Mouse (Mus musculus): Measurements from ENCODE around the gene Klhdc7a. TPM values are rescaled to one million over a fixed set of nuclear protein-coding genes. Genes with fewer than 3 reads are reported as not detected.

Klhdc7a gene
- polyA plus RNA-seq, 1 experiment, result 1.6 TPM

DNA sequence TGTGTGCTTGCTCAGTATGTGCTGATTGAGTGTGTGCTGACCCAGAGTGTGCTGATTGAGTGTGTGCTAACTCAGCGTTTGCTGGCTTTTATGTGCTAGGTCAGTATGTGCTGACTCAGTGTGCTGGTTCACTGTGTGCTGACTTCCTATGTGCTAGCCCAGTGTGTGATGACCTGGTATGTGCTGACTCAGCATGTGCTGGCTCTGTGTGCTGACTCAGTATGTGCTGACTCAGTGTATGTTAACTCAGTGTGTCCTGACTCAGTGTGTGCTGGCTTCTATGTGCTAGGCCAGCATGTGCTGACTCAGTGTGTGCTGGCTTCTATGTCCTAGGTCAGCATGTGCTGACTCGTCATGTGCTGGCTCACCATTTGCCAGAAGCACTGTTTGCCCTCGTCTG is 32.3 kb downstream of the Klhdc7a start:
- Histone ChIP-seq H3K4me1 (ENCODE audit: control insufficient read depth, insufficient read depth, low read length) (no peaks in the 10 kb centered on the region), H3K4me3 (ENCODE audit: low read depth, low read length) (no peak overlapping the region), H3K27ac (ENCODE audit: insufficient read depth, low read length) (no peak overlapping the region), H3K9me3 (replicated peaks; ENCODE audit: control insufficient read depth, insufficient read depth, low read length, poor library complexity, severe bottlenecking) (no peaks in the 10 kb centered on the region), H3K36me3 (ENCODE audit: control insufficient read depth, insufficient read depth, low read length, poor library complexity, severe bottlenecking) (no peaks in the 10 kb centered on the region), H3K9ac (ENCODE audit: low read depth, poor library complexity, severe bottlenecking) (no peak overlapping the region), H3K27me3 (ENCODE audit: control insufficient read depth, insufficient read depth, low read length, poor library complexity, severe bottlenecking) (no peaks in the 10 kb centered on the region)
- TF ChIP-seq EP300 (IDR thresholded peaks at IDR 0.05; ENCODE audit: insufficient read depth, low read depth, low read length) (no peak), CTCF (IDR thresholded peaks at IDR 0.05; ENCODE audit: low read depth, low read length) (no peak), POLR2A (IDR thresholded peaks at IDR 0.05; ENCODE audit: insufficient read depth, low read length) (no peak)

DNA sequence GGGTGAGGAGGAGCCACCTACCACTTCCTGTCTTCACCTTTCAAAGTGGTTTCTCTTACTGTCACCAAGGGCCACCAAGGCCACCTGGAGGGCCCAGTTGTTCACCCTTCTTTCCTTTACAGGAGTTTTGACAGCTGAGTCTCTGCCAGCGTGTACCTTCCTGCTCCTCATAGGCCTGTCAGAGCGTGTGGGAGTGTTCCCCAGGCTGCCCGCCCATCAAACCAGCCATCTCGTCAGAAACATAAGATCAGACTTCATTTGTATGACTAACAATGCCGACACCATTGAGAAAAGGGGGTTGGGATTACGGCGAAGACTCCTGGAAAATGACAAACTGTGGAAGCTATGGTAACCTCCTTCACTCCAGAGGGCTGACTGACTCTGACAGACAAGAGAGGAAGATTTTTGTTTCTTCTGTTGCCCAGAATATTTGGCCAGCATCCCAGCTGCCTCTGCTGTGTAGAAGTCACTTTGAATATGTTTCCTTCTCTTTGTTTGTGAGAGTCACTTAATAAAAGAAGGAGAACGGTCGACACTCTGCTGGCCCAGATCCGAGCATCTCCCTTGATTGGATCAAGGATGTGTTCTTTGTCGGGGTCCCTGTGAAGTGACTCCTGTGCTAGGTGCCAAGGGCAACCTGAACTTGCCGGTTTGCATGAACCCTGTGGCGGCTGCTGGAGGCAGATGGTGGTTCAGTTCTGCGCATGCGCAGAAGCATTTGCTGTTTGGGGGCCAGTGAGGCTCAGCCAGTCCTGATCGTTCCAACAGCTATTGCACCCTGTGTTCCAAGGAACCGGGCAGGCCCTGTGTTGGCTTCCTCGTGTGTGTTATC is 34.6 kb downstream of the Klhdc7a start:
- no peaks in the 10 kb centered on the region for H3K27me3 ChIP-seq (ENCODE audit: control insufficient read depth, insufficient read depth, low read length, poor library complexity, severe bottlenecking)
- no peak overlapping the region for H3K4me3 ChIP-seq (ENCODE audit: low read depth, low read length)
- H3K36me3 ChIP-seq (ENCODE audit: control insufficient read depth, insufficient read depth, low read length, poor library complexity, severe bottlenecking), result no peaks in the 10 kb centered on the region
- H3K9me3 ChIP-seq (replicated peaks; ENCODE audit: control insufficient read depth, insufficient read depth, low read length, poor library complexity, severe bottlenecking), result no peaks in the 10 kb centered on the region
- no peak overlapping the region for H3K27ac ChIP-seq (ENCODE audit: insufficient read depth, low read length)
- no peaks in the 10 kb centered on the region for H3K4me1 ChIP-seq (ENCODE audit: control insufficient read depth, insufficient read depth, low read length)
- TF ChIP-seq POLR2A (IDR thresholded peaks at IDR 0.05; ENCODE audit: insufficient read depth, low read length) (no peak), EP300 (IDR thresholded peaks at IDR 0.05; ENCODE audit: insufficient read depth, low read depth, low read length) (no peak), CTCF (IDR thresholded peaks at IDR 0.05; ENCODE audit: low read depth, low read length) (no peak)
- H3K9ac ChIP-seq (ENCODE audit: low read depth, poor library complexity, severe bottlenecking), result no peak overlapping the region

DNA sequence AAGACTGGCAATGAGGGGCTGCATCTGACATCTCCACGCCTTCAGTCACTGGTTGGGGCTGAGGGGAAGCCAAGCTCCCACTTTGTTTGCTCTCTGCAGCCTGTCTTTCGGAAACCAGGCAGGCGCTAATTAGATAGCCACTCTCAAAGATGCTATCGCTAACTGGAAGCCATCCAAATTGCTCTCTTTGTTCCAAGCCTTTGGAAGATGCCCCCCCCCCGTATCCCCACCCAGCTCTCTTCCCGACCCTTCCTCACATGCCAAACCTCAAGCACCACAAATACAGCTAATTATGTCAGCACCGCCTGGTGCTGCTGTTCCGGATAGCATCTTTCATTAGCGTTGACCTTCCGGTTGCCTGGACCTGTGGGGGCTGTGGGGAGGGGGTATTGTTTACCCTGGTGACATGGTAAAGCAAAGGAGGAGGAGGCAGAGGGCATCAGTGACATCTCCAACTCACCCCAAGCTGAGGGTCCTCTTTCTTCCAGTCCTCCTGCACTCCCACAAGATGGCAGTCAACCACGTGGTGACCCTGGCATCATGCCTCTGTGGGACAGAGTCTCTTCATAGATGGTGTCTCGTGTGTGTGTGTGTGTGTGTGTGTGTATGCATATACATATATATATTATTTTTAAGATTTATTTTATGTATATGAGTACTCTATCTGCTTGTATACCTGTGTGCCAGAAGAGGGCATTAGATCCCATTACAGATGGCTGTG is 35.9 kb downstream of the Klhdc7a start:
- Histone ChIP-seq H3K27ac (ENCODE audit: insufficient read depth, low read length) (no peak overlapping the region), H3K4me1 (ENCODE audit: control insufficient read depth, insufficient read depth, low read length) (no peaks in the 10 kb centered on the region), H3K36me3 (ENCODE audit: control insufficient read depth, insufficient read depth, low read length, poor library complexity, severe bottlenecking) (no peaks in the 10 kb centered on the region), H3K4me3 (ENCODE audit: low read depth, low read length) (no peak overlapping the region), H3K9ac (ENCODE audit: low read depth, poor library complexity, severe bottlenecking) (no peak overlapping the region), H3K9me3 (replicated peaks; ENCODE audit: control insufficient read depth, insufficient read depth, low read length, poor library complexity, severe bottlenecking) (no peaks in the 10 kb centered on the region), H3K27me3 (ENCODE audit: control insufficient read depth, insufficient read depth, low read length, poor library complexity, severe bottlenecking) (no peaks in the 10 kb centered on the region)
- TF ChIP-seq POLR2A (IDR thresholded peaks at IDR 0.05; ENCODE audit: insufficient read depth, low read length) (no peak), CTCF (IDR thresholded peaks at IDR 0.05; ENCODE audit: low read depth, low read length) (no peak), EP300 (IDR thresholded peaks at IDR 0.05; ENCODE audit: insufficient read depth, low read depth, low read length) (no peak)

DNA sequence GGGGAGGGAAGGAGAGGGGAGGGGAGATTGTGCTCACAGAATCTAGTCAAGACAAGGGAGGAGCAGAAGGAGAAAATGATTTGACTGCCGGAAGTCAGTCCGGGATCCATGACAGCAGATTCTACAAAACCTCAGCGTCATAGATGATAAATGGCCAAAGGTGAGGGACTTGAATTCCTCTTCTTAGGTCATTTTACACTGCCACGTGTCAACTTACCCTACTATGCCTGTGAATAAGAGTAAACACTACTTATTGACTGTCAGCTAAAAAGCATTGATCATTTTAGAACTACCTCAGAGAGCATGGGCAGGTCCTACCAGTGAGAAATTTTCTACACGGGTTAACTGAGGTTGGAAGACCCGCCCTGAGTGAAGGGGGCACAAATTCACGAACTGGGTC is 36.9 kb downstream of the Klhdc7a start:
- Histone ChIP-seq H3K4me3 (ENCODE audit: low read depth, low read length) (no peak overlapping the region), H3K4me1 (ENCODE audit: control insufficient read depth, insufficient read depth, low read length) (no peaks in the 10 kb centered on the region), H3K9me3 (replicated peaks; ENCODE audit: control insufficient read depth, insufficient read depth, low read length, poor library complexity, severe bottlenecking) (no peaks in the 10 kb centered on the region), H3K36me3 (ENCODE audit: control insufficient read depth, insufficient read depth, low read length, poor library complexity, severe bottlenecking) (no peaks in the 10 kb centered on the region), H3K27me3 (ENCODE audit: control insufficient read depth, insufficient read depth, low read length, poor library complexity, severe bottlenecking) (no peaks in the 10 kb centered on the region), H3K9ac (ENCODE audit: low read depth, poor library complexity, severe bottlenecking) (no peak overlapping the region), H3K27ac (ENCODE audit: insufficient read depth, low read length) (no peak overlapping the region)
- TF ChIP-seq CTCF (IDR thresholded peaks at IDR 0.05; ENCODE audit: low read depth, low read length), result no peak
- no peak for TF ChIP-seq POLR2A (IDR thresholded peaks at IDR 0.05; ENCODE audit: insufficient read depth, low read length)
- no peak for TF ChIP-seq EP300 (IDR thresholded peaks at IDR 0.05; ENCODE audit: insufficient read depth, low read depth, low read length)

DNA sequence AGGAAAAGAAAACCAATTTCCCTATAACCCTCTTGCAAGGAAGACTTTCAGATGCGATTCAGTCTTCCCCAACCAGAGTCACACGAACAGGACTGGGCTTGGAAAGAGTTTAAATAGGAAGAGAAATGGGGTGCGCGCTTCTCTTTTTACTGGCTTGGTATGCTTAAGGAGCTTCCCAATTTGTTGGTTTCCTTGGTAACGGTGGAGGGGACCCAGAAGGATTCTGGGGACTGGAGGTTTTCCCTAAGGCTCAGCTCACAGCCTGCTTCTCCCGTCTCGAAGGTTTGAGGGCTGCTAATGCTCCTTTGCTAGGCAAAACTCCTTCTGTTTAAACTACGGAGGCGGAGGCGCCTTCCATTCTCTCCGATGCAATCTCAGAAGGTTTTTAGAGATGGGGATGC is 41.7 kb downstream of the Klhdc7a start:
- Histone ChIP-seq H3K27me3 (ENCODE audit: control insufficient read depth, insufficient read depth, low read length, poor library complexity, severe bottlenecking) (no peaks in the 10 kb centered on the region), H3K27ac (ENCODE audit: insufficient read depth, low read length) (no peak overlapping the region), H3K4me3 (ENCODE audit: low read depth, low read length) (no peak overlapping the region)

More for the DNA sequence above, 41.7 kb downstream of the Klhdc7a start:
- Histone ChIP-seq H3K36me3 (ENCODE audit: control insufficient read depth, insufficient read depth, low read length, poor library complexity, severe bottlenecking) (no peaks in the 10 kb centered on the region), H3K4me1 (ENCODE audit: control insufficient read depth, insufficient read depth, low read length) (no peaks in the 10 kb centered on the region), H3K9ac (ENCODE audit: low read depth, poor library complexity, severe bottlenecking) (no peak overlapping the region), H3K9me3 (replicated peaks; ENCODE audit: control insufficient read depth, insufficient read depth, low read length, poor library complexity, severe bottlenecking) (no peaks in the 10 kb centered on the region)
- no peak for TF ChIP-seq POLR2A (IDR thresholded peaks at IDR 0.05; ENCODE audit: insufficient read depth, low read length)
- no peak for TF ChIP-seq CTCF (IDR thresholded peaks at IDR 0.05; ENCODE audit: low read depth, low read length)
- no peak for TF ChIP-seq EP300 (IDR thresholded peaks at IDR 0.05; ENCODE audit: insufficient read depth, low read depth, low read length)
